Mouse (Mus musculus) erythroblast, embryonic 14.5 days (primary cell): ENCODE data around the gene Cfap61.

Experiments used
- GATA1 ChIP-seq: IDR thresholded peaks from 2 replicates; pipeline ENCODE4 v1.6.1; 2012; ENCODE audit warnings: low read length, inconsistent platforms, mixed read lengths
- TAL1 ChIP-seq: IDR thresholded peaks from 3 replicates; pipeline ENCODE4 v1.6.1; 2012; ENCODE audit warnings: low read length, inconsistent platforms, mixed read lengths

DNA sequence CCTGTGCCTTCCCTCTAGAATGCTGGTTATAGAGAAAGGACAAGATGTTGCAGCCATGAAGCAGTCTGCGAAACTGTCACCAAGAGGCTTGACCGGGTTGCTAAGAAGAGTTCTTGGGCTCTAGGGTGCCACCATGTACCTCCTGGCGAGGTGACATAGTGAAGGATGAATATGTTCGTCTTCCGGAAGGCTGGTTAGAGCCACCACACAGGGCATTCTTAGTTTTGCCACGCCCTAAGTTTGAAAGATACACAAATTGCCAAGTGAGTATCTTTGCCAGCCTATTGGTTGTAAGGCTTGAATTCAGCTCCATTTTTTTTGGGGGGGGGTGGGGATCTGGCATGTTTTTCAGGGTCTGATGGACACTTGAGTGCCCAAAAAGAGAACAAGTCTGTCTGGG, 23.5 kb downstream of the Cfap61 start:
- TF ChIP-seq TAL1, result no peak
- no peak for TF ChIP-seq GATA1
